Mouse (Mus musculus): ENCODE measurements around the gene Nfatc2.

GRCm38 (mm10) chr2:168557035-168557434, 44.4 kb downstream of the Nfatc2 start:
- TF ChIP-seq POLR2A (IDR thresholded peaks at IDR 0.05; ENCODE audit: control insufficient read depth, extremely low read depth, insufficient read depth, low read length, poor library complexity) (no peak), CTCF (IDR thresholded peaks at IDR 0.05; ENCODE audit: borderline replicate concordance, control insufficient read depth, extremely low read depth, insufficient read depth, low read length, poor library complexity) (no peak)
